Mouse (Mus musculus): ENCODE data around the gene Ccdc186.

Gene Ccdc186

GRCm38 (mm10) chr19:56821798-56822447 lies at the start of gene Ccdc186:
TSS of gene Ccdc186 (minus strand) at chr19:56822190.
- peak; percentile 93 for DNase-seq (ENCODE audit: low read depth, low spot score)

GRCm38 (mm10) chr19:56867701-56868100 lies 45.7 kb upstream of the Ccdc186 start:
- no peak for DNase-seq (ENCODE audit: low read depth, low spot score)

- DNase-seq (ENCODE audit: low read depth, low spot score): peak; percentile 25
These were observed 34.5 kb upstream of the Ccdc186 start for GRCm38 (mm10) chr19:56856455-56856854.

- DNase-seq (ENCODE audit: low read depth, low spot score): no peak
These were observed 30.6 kb upstream of the Ccdc186 start for GRCm38 (mm10) chr19:56852590-56852989.

GRCm38 (mm10) chr19:56842974-56843373 lies 21.0 kb upstream of the Ccdc186 start:
- no peak for DNase-seq (ENCODE audit: low read depth, low spot score)

GRCm38 (mm10) chr19:56838942-56839706 lies 17.1 kb upstream of the Ccdc186 start:
- DNase-seq (ENCODE audit: low read depth, low spot score): peak; percentile 33

- DNase-seq (ENCODE audit: low read depth, low spot score): no peak
These were observed 13.3 kb upstream of the Ccdc186 start for GRCm38 (mm10) chr19:56835340-56835739.

GRCm38 (mm10) chr19:56830163-56830562 lies 8.2 kb upstream of the Ccdc186 start:
- DNase-seq (ENCODE audit: low read depth, low spot score): no peak

GRCm38 (mm10) chr19:56829267-56829666 lies 7.3 kb upstream of the Ccdc186 start:
- DNase-seq (ENCODE audit: low read depth, low spot score): no peak

GRCm38 (mm10) chr19:56828305-56828704 lies 6.3 kb upstream of the Ccdc186 start:
- DNase-seq (ENCODE audit: low read depth, low spot score): no peak

GRCm38 (mm10) chr19:56826047-56826631 lies 4.1 kb upstream of the Ccdc186 start, which contains the start of gene Tdrd1:
TSS of gene Tdrd1 (plus strand) at chr19:56826209.
- no peak for DNase-seq (ENCODE audit: low read depth, low spot score)

GRCm38 (mm10) chr19:56822448-56822836 lies 452 bp upstream of the Ccdc186 start:
- no peak for DNase-seq (ENCODE audit: low read depth, low spot score)

GRCm38 (mm10) chr19:56821040-56821797 lies 771 bp downstream of the Ccdc186 start:
- DNase-seq (ENCODE audit: low read depth, low spot score): no peak

GRCm38 (mm10) chr19:56817851-56818526 lies 4.0 kb downstream of the Ccdc186 start:
- peak; percentile 56 for DNase-seq (ENCODE audit: low read depth, low spot score)

GRCm38 (mm10) chr19:56813360-56813759 lies 8.6 kb downstream of the Ccdc186 start:
- no peak for DNase-seq (ENCODE audit: low read depth, low spot score)

GRCm38 (mm10) chr19:56811590-56811989 lies 10.4 kb downstream of the Ccdc186 start:
- DNase-seq (ENCODE audit: low read depth, low spot score): peak; percentile 33

- DNase-seq (ENCODE audit: low read depth, low spot score): no peak
These were observed 11.3 kb downstream of the Ccdc186 start for GRCm38 (mm10) chr19:56810641-56811146.

GRCm38 (mm10) chr19:56808771-56809170 lies 13.2 kb downstream of the Ccdc186 start:
- no peak for DNase-seq (ENCODE audit: low read depth, low spot score)

GRCm38 (mm10) chr19:56807122-56807521 lies 14.9 kb downstream of the Ccdc186 start:
- DNase-seq (ENCODE audit: low read depth, low spot score): no peak

- DNase-seq (ENCODE audit: low read depth, low spot score): no peak
These were observed 16.6 kb downstream of the Ccdc186 start for GRCm38 (mm10) chr19:56805366-56805765.

- no peak for DNase-seq (ENCODE audit: low read depth, low spot score)
These were observed 19.6 kb downstream of the Ccdc186 start for GRCm38 (mm10) chr19:56802352-56802746.
